Mouse (Mus musculus): ENCODE results near the gene Vax2. TPM values are rescaled to one million over a fixed set of nuclear protein-coding genes. Genes with fewer than 3 reads are reported as not detected.
A peak's percentile ranks its signal among the peaks of the same experiment; 100 is the strongest.

Vax2 gene
- polyA plus RNA-seq, 1 experiment from 2014 or later, result not detected

GRCm38 (mm10) chr6:83744126-83744525, 33.1 kb downstream of the Vax2 start:
- H3K4me3 ChIP-seq, result no peak overlapping the region
- 71% methylated on average over 5 of the region's 5 CpGs for WGBS
- peaks cover 49% of the 10 kb centered on the region for H3K27me3 ChIP-seq
- 0 out of 2 replicates have a peak, but pooled peaks cover 6% of the 10 kb centered on the region for H3K9me3 ChIP-seq
- H3K4me1 ChIP-seq (replicated peaks), result no peaks in the 10 kb centered on the region; the same call in 1 of the 2 replicates
- no peak overlapping the region for H3K9ac ChIP-seq
- no peak overlapping the region for H3K27ac ChIP-seq
- no peaks in the 10 kb centered on the region for H3K36me3 ChIP-seq
- no peak overlapping the region for H3K4me2 ChIP-seq
- ATAC-seq (ENCODE audit: low FRiP score), result no peak

DNA sequence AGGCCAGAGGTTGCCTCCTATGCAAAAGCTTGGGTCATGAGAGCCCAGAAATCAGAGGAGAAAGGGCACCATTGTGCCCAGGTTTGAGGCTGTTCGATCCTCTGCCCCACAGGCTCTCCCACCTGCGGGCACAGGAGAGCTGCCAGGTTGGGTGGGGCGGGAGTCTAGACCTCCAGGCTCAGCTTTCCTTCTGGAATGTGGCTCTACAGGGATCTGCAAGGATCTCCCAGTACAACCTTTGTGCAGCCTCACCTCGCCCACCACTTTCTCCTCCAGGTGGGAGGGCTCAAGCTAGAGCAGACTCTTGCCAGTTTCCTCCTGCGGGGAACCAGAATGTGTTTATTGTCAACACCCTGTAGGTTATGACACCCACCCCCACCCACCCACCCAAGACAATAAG, 33.5 kb downstream of the Vax2 start:
- Histone ChIP-seq H3K27me3 (peaks cover 52% of the 10 kb centered on the region), H3K27ac (no peak overlapping the region), H3K9me3 (0 out of 2 replicates have a peak, but pooled peaks cover 6% of the 10 kb centered on the region), H3K4me3 (no peak overlapping the region), H3K4me2 (no peak overlapping the region), H3K9ac (no peak overlapping the region), H3K36me3 (no peaks in the 10 kb centered on the region), H3K4me1 (replicated peaks) (no peaks in the 10 kb centered on the region; the same call in 1 of the 2 replicates)
- ATAC-seq (ENCODE audit: low FRiP score), result no peak
- WGBS, result 76% methylated on average over 5 of the region's 5 CpGs

DNA sequence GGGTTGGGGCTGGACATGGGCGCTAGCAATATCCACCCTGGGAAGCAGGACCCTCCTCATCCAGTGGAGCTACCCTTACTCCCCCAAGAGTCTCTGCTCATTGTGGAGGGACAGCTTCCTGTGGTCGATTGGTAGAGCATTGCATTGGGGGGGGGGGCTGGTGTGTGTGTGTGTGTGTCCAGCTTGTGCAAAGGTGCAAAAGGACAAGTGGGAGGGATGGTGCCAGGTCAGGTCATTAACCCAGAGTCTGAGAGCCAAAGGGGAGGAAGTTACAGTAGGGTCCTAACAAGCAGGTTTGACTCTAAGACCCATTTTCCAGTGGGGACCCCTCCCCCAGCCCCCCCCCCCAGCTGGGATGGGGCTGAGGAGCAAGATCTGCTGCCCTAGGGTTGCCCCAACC, 34.4 kb downstream of the Vax2 start:
- WGBS, result 42% methylated on average over 2 of the region's 2 CpGs
- peaks cover 55% of the 10 kb centered on the region for H3K27me3 ChIP-seq
- no peak overlapping the region for H3K27ac ChIP-seq
- no peak for ATAC-seq (ENCODE audit: low FRiP score)
- H3K4me2 ChIP-seq, result no peak overlapping the region
- no peaks in the 10 kb centered on the region; the same call in 1 of the 2 replicates for H3K4me1 ChIP-seq (replicated peaks)
- 0 out of 2 replicates have a peak, but pooled peaks cover 6% of the 10 kb centered on the region for H3K9me3 ChIP-seq
- no peaks in the 10 kb centered on the region for H3K36me3 ChIP-seq
- H3K4me3 ChIP-seq, result no peak overlapping the region
- H3K9ac ChIP-seq, result no peak overlapping the region

DNA sequence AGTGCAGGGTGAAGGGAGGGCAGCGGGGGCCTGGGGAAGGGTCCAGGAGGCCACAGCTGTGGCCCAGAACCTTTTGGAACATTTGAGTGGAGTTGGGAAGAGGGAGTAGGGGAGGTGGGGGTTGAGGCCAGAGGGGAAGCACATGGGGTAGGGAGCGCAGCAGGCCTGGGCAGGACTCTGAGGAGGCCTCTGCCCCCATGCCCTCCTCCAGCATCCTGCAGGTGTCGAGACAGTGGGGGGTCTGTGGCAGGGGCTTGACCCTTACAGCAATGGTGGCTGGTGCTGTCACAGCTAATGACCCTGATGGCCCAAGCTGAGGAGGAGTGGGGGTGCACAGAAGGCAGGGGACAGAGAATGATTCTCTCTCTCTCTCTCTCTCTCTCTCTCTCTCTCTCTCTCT, 38.2 kb downstream of the Vax2 start:
- H3K27me3 ChIP-seq, result peaks cover 71% of the 10 kb centered on the region
- no peak overlapping the region for H3K27ac ChIP-seq
- H3K4me3 ChIP-seq, result no peak overlapping the region
- no peaks in the 10 kb centered on the region; the same call in 1 of the 2 replicates for H3K4me1 ChIP-seq (replicated peaks)
- H3K9me3 ChIP-seq, result no peaks in the 10 kb centered on the region
- no peak overlapping the region for H3K4me2 ChIP-seq
- H3K36me3 ChIP-seq, result no peaks in the 10 kb centered on the region
- WGBS, result 46% methylated on average over 2 of the region's 3 CpGs
- ATAC-seq (ENCODE audit: low FRiP score), result no peak
- H3K9ac ChIP-seq, result no peak overlapping the region

DNA sequence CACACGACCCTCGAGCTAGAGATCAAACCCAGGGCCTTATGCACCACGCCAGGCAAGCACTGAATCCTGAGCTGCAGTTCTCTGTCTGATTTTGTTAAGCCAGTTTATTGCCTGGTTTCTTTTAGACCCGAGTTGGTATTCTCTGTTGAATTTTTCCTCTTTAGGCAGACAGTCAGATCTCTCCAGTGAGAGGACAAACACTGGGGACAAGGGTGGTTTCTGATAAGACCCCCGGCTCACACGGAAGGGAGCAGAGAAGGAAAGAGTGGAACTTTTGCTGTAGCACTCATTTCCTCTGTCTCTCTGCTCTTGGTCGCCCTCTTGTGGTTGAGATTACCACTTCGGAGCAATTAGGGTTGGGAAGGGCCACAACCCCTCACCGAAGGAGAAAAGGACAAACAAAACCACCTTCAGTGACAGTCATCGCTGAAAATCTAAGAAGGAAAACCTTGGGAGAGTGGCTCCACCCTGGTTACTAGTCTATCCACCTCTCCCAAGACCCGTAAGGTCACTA, 39.2 kb downstream of the Vax2 start:
- no peak for ATAC-seq (ENCODE audit: low FRiP score)
- Histone ChIP-seq H3K9ac (no peak overlapping the region), H3K27ac (no peak overlapping the region), H3K4me3 (no peak overlapping the region), H3K4me1 (replicated peaks) (no peaks in the 10 kb centered on the region; the same call in 1 of the 2 replicates), H3K27me3 (peaks cover 72% of the 10 kb centered on the region), H3K4me2 (no peak overlapping the region), H3K36me3 (no peaks in the 10 kb centered on the region), H3K9me3 (no peaks in the 10 kb centered on the region)
- WGBS, result 8% methylated on average over 11 of the region's 11 CpGs

- H3K4me2 ChIP-seq, result no peak overlapping the region
- H3K27me3 ChIP-seq, result peaks cover 83% of the 10 kb centered on the region
- no peak for ATAC-seq (ENCODE audit: low FRiP score)
- H3K9me3 ChIP-seq, result no peaks in the 10 kb centered on the region
- H3K9ac ChIP-seq, result no peak overlapping the region
- H3K4me3 ChIP-seq, result no peak overlapping the region
- WGBS, result 75% methylated on average over 9 of the region's 9 CpGs
- no peaks in the 10 kb centered on the region for H3K36me3 ChIP-seq
- H3K27ac ChIP-seq, result no peak overlapping the region
- H3K4me1 ChIP-seq (replicated peaks), result peaks cover 6% of the 10 kb centered on the region
Observed at GRCm38 (mm10) chr6:83756051-83756450, 45.0 kb downstream of the Vax2 start.

DNA sequence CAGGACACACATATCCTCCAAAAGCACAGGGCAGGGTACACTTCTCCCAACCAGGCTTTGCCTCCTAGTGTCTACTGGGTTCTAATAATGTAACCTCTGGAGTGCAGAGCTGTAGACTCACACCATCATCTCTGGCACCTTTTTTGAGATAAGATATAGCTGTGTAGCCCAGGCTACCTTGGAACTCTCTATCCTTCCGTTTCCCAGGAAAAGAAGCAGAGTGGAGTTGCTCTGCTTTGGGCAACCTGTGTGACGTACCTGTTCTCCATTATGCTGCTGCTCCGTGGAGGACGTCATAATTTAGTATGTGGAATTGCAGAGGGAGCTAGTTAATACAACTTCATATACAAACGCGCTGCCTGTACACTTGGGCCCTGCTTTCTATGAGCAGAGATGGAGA, 51.3 kb downstream of the Vax2 start, which contains the start of gene Ankrd53:
Ankrd53 (plus strand) TSS at position 301 of the 400 bp plus-strand sequence.
- 0 out of 2 replicates have a peak within 1 kb of the TSS, but pooled peaks have one; percentile 1 for H3K9ac ChIP-seq
- 27% methylated on average over 6 of the region's 6 CpGs for WGBS
- H3K4me1 ChIP-seq (replicated peaks), result peaks cover 18% of the 10 kb centered on the region
- H3K27ac ChIP-seq, result no peak within 1 kb of the TSS
- no peak for ATAC-seq (ENCODE audit: low FRiP score)
- peak within 1 kb of the TSS; percentile 37 for H3K4me2 ChIP-seq
- peak within 1 kb of the TSS; percentile 13 for H3K4me3 ChIP-seq
- peaks cover 4% of the 10 kb centered on the region; the same call in 1 of the 2 replicates for H3K36me3 ChIP-seq
- H3K9me3 ChIP-seq, result no peaks in the 10 kb centered on the region
- H3K27me3 ChIP-seq, result peaks cover 72% of the 10 kb centered on the region

DNA sequence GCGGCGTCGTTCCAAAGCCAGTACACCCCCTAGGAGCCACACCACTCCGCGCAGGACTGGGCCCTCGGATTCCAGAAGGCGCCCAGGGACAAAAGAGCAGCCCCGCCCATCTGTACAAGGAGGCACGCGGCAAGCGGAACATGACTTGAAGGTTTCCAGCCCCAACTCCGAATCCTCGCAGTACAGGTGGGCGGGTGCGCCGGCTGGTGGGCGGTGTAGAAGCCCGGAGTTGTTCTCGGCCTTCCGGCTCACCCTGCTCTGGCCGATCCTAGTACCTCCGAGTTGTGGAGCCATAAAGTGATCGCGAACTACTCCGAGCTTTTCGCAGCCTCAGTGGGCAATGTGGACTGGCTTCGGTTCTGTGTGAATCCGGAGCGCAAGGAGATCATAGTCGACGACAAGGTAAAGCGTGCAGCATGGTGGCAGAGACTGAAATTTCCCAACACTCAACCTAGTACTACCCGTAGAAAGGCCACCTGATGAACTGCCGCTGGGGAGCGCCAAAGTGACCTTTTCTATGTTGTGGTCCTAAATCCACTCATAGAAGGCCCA, 51.9 kb downstream of the Vax2 start:
- Histone ChIP-seq H3K27ac (no peak overlapping the region), H3K4me3 (peak overlapping the region; percentile 13), H3K36me3 (peaks cover 9% of the 10 kb centered on the region), H3K27me3 (peaks cover 66% of the 10 kb centered on the region), H3K4me1 (replicated peaks) (peaks cover 17% of the 10 kb centered on the region), H3K9me3 (no peaks in the 10 kb centered on the region), H3K9ac (0 out of 2 replicates have a peak overlapping the region, but pooled peaks have one; percentile 1), H3K4me2 (peak overlapping the region; percentile 37)
- 2% methylated on average over 35 of the region's 35 CpGs for WGBS
- no peak; the same call in 1 of the 2 replicates for ATAC-seq (ENCODE audit: low FRiP score)

DNA sequence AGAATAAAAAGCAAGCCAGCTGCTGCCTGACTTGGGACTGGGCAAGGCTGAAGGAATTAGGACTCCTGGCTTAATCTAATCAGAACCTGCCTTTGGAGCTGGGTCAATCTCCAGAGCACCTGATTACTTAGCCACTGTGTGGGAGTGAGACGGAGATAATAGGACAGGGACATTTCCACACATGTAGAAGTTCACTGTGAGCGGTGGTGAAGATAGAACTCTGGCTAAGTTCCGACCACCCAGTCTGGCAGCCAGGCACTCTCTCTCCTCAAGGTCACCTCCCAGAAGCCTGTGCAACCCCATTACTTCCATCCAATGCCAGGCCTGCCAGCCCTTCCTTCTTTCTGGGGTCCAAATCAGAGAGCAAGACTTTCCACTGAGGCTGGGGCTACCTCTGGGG, 55.9 kb downstream of the Vax2 start:
- WGBS, result 95% methylated on average over 3 of the region's 3 CpGs
- peaks cover 12% of the 10 kb centered on the region for H3K4me1 ChIP-seq (replicated peaks)
- peaks cover 46% of the 10 kb centered on the region for H3K36me3 ChIP-seq
- H3K9ac ChIP-seq, result no peak overlapping the region
- H3K27me3 ChIP-seq, result peaks cover 32% of the 10 kb centered on the region
- no peak for ATAC-seq (ENCODE audit: low FRiP score)
- H3K9me3 ChIP-seq, result no peaks in the 10 kb centered on the region
- H3K4me3 ChIP-seq, result no peak overlapping the region
- no peak overlapping the region for H3K27ac ChIP-seq
- no peak overlapping the region for H3K4me2 ChIP-seq

GRCm38 (mm10) chr6:83768485-83768884, 57.4 kb downstream of the Vax2 start:
- no peak overlapping the region for H3K27ac ChIP-seq
- WGBS, result 86% methylated on average over 5 of the region's 5 CpGs
- peaks cover 17% of the 10 kb centered on the region for H3K27me3 ChIP-seq
- H3K9me3 ChIP-seq, result no peaks in the 10 kb centered on the region
- ATAC-seq (ENCODE audit: low FRiP score), result no peak
- H3K9ac ChIP-seq, result no peak overlapping the region
- H3K4me1 ChIP-seq (replicated peaks), result peaks cover 9% of the 10 kb centered on the region
- no peak overlapping the region for H3K4me3 ChIP-seq
- peaks cover 57% of the 10 kb centered on the region for H3K36me3 ChIP-seq
- no peak overlapping the region for H3K4me2 ChIP-seq

GRCm38 (mm10) chr6:83774126-83774525, 63.1 kb downstream of the Vax2 start:
- peak overlapping the region; percentile 97; the same call in 1 of the 2 replicates for H3K9ac ChIP-seq
- no peak for ATAC-seq (ENCODE audit: low FRiP score)
- H3K27me3 ChIP-seq, result no peaks in the 10 kb centered on the region
- WGBS, result 73% methylated on average over 9 of the region's 9 CpGs
- H3K36me3 ChIP-seq, result peaks cover 37% of the 10 kb centered on the region
- peaks cover 30% of the 10 kb centered on the region for H3K4me1 ChIP-seq (replicated peaks)
- H3K4me2 ChIP-seq, result peak overlapping the region; percentile 76
- H3K4me3 ChIP-seq, result peak overlapping the region; percentile 93; the same call in 1 of the 2 replicates
- H3K27ac ChIP-seq, result no peak overlapping the region
- no peaks in the 10 kb centered on the region for H3K9me3 ChIP-seq

- Histone ChIP-seq H3K4me1 (replicated peaks) (peaks cover 30% of the 10 kb centered on the region), H3K36me3 (peaks cover 28% of the 10 kb centered on the region), H3K27me3 (no peaks in the 10 kb centered on the region), H3K27ac (peak overlapping the region; percentile 87), H3K4me3 (peak overlapping the region; percentile 93), H3K9ac (peak overlapping the region; percentile 97), H3K4me2 (peak overlapping the region; percentile 76), H3K9me3 (no peaks in the 10 kb centered on the region)
- ATAC-seq (ENCODE audit: low FRiP score), result peak; percentile 56
- WGBS, result 2% methylated on average over 14 of the region's 14 CpGs
Observed at GRCm38 (mm10) chr6:83774781-83775563, 63.9 kb downstream of the Vax2 start.

Data from hindbrain, embryonic 13.5 days (tissue).